Mouse (Mus musculus): ENCODE data around the gene Trnt1.

DNA sequence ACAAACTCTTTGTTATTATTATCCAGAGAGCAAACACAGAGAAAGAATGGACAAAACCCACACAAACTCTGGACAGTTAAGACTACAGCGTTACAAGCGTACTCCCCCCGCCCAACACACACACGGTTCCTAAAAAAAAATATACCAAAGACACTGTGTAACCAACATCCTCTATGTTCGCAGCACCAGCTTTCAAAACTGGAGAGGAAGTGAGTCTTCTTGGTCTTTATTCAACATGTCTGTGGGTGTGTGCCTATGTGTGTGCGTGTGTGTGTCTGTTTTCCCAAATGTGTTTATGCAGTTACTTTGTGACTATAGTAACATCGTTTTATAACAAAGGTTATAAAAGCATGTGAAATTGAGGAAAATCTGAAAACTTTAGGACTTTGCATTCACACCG lies 22.5 kb downstream of the Trnt1 start:
- TF ChIP-seq CTCF (conservative IDR thresholded peaks at IDR 0.05; ENCODE audit: low read length) (no peak), POU5F1 (IDR thresholded peaks at IDR 0.05; ENCODE audit: borderline replicate concordance, low read length) (no peak)

All from E14TG2a.4 (cell line).